Mouse (Mus musculus): ENCODE measurements at regions not wholly inside any gene's neighbourhood (a gene's known extent, or its start where the extent isn't known, plus 50 kb on each side); places are given as distances from the start of the nearest gene placed in this dataset.

DNA sequence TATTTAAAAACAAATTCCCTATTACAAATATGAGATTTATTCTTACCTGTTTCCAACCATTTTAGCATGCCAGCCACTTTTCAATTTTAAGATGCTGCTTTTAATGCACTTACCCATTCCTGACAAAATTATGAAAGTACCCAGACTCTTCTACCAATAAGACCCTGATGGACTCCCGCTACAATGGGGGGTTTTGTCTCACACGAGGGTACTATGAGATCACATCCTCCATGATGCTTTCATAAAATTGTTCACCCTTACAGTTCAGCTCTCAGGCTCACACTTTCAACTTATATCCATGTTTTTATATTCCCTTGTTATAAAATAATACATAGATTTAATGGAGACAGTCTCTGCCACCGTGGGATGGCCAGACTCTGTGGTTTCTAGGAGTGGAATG, 68.1 kb upstream of the Adamts18 start:
- no peak for TF ChIP-seq POLR2A (IDR thresholded peaks at IDR 0.05; ENCODE audit: borderline replicate concordance, extremely low read depth, low read depth, low read length)
- no peak for TF ChIP-seq CTCF (IDR thresholded peaks at IDR 0.05; ENCODE audit: insufficient read depth, low read length)

Measured in lung, adult 2 months (tissue).